Mouse (Mus musculus) cerebellum, adult 11 months (tissue): ENCODE measurements around the gene Tmprss4.

ENCODE experiments used
- DNase-seq: peaks from one replicate; pipeline ENCODE4 v3.0.0; 2022

Gene Tmprss4

DNA sequence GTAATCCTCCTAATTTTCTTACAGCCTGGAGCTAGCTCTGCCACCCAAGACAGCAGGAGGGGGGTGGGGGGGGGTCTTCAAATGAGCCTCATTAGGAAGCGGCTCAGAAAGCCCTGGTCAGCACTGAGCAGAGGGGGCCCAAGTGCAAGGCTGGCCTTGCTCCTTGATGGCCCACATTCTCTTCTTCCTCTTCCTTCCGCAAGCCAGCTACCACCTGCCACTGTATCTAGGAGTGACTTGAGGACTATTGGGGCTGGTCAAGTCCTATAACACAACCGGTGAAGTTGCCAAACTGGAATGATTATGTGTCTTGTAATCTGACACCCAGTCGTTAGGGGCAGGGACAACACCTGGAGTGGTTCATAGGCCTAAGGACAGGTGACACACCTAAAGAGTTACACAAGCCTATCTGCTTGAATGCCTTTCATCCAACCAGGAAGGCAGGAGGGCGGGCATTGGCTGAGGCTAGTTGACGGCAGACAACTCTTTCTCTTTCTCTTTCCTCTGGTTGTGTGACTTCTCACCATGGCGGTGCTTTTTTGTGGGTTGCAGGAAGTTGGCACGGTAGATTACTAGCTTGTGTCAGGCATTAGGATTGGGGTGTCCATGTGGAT lies at the start of gene Tmprss4:
Tmprss4 (minus strand) TSS at position 296 of the 614 bp plus-strand sequence.
- no peak for DNase-seq

- no peak for DNase-seq
Measured at GRCm38 (mm10) chr9:45252395-45252794, 48.5 kb upstream of the Tmprss4 start.

- DNase-seq = no peak
Measured at GRCm38 (mm10) chr9:45251990-45252389, 48.1 kb upstream of the Tmprss4 start.

- no peak for DNase-seq
Measured at GRCm38 (mm10) chr9:45251281-45251680, 47.4 kb upstream of the Tmprss4 start.

DNA sequence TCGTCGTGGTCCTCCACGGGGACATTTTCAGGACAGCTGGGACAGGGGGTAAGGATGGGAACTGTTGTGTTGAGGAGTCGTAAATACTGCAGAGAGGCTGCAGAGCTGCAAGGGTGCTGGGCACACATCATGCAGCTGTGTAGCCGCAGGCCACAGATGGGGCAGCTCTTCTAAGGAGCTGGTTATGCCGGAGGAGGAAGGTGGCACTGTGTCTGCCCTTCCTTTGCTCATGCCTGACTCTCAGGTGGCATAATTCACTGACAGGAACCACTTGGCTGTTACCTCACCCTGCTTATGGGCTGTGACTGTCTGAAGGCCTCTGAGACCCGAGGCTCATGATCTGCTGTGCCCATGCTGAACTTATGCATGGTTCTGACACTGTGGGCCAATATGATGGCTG lies 46.4 kb upstream of the Tmprss4 start:
- DNase-seq = no peak

DNA sequence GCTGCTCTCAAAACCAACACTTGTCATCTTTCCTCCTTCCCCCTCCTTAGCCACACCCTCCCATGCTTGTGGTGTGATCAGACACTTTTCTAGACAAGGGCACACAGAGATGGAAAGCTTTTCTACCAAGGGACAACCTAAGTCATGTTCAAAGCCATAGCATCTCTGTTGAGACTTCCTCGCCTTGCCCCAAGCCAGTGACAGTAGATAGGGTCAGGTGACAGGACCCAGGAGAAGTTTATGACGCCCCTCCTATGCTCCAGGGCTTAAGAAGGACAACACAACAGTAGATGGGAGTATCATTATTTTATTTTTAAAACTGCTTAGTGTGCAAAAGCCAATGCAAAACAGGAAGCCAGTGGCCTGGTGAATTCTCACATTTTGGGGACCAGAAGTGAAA lies 43.6 kb upstream of the Tmprss4 start:
- DNase-seq = no peak

DNA sequence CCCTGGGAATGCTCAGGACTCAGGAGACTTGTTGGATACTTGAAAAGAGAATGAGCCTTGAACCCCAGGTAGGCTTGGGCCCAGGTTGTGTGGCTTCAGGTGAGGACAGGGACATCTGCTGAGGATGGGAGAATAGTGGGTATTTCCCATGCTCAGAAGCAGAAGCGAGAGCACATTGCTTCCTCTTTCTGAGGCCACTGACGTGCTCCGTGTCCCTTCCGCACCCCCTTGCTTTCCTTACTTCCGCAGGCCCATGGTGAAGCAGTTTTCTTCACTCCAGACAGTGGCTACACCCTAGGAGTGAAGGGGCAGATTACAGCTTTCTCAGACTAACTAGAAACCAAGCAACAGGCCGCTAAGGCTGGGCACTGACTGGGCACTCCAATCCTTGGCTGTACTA lies 42.2 kb upstream of the Tmprss4 start:
- no peak for DNase-seq

DNA sequence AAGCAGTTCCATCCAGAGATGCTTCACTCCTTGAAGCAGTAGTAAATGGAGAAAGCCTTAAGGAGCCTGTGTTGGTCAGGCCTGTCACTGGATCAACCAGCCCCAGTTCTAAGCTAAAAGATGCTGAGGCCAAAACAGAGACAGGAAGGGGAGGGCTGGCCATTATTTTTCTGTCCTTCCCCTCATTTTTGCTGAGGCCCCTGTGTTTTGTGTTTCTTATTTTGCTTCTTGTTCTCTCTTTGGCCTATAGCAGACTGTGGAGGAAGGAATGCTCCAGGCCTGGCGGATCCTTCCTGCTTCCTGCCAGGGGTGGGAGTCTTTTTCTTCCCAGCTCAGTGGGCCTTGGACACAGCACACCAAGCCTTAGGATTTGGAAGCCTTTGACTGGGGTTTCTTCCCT lies 41.5 kb upstream of the Tmprss4 start:
- DNase-seq = no peak

DNA sequence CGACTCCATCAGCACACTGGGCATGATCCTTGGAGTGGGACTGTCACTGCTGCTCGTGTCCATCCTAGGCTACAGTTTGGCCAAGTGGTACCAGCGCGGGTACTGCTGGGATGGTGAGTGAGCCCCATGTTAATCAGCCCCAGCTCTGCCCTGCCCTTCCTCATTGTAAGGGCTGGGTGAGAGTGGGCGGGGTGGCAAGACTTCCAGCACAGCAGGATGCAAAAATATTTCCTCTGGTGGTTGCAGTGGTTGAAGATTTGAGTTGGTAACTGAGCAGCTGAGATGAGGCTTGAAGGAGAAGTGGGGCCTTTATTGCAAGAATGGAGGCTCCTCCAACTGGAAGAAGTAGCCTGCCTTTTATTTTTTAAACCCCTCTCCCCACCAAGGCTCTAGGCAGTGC lies 37.5 kb upstream of the Tmprss4 start:
- DNase-seq = no peak

DNA sequence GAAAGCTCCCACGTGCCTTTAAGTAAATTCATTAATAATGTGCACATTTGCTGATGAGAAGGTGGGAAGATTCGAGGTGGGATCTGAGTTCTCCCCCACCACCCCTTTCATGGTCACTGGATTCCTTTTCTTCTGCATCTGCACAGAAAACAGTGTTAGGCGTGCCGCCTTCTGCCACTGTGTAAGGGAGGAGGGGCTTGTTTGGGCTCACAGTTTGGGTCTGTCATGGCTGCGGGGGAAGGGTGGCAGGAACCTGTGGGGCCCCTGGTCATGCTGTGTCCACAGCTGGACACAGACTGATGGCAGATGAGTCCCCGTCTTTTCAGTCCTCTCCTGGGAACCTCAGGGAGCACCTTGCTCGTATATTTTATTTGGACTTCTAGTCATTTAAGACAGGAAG lies 32.9 kb upstream of the Tmprss4 start:
- no peak for DNase-seq

- no peak for DNase-seq
Measured at GRCm38 (mm10) chr9:45235668-45236227, 31.9 kb upstream of the Tmprss4 start.

DNA sequence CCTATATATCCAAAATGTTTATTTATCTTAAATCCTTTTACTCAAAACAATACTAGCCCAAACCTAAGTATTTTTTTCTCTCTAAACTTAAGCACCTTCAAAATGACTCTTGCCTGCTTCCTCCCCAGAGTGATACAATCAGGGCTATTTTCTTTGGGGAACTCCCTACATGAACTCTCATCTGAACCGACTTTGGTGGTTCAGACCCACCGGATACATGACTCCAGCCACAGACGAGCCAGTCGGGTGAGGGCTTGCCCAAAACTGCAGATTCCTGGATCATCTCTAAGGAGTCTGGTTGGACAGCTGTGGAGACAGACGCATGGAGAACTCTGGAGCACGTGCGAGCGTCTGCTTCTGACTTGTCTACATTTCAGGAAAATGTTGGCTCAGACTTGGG lies 25.5 kb upstream of the Tmprss4 start:
- no peak for DNase-seq

GRCm38 (mm10) chr9:45221567-45221966 lies 17.7 kb upstream of the Tmprss4 start:
- peak; percentile 88 for DNase-seq

GRCm38 (mm10) chr9:45219644-45220043 lies 15.8 kb upstream of the Tmprss4 start:
- DNase-seq = no peak

- DNase-seq = no peak
Measured at GRCm38 (mm10) chr9:45215526-45216179, 11.8 kb upstream of the Tmprss4 start.

DNA sequence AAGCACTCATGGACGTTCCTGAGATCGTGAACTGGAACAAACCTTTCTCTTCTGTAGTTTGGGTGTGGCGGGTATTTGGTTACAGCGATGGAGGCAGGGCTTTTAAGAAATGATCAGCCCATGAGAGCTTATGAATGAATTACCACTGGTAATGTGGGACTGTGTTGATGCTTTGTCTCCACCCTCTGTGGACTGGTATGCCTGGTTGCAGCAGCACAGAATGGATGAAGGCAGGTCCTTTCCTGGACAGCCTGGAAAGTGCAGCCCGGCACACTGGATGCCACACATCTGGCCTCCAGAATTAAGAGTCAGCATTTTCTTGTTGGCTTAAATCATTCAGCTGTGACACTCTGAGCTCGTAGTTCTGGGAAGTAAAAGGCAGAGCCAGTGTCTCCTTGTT lies 8.1 kb upstream of the Tmprss4 start:
- DNase-seq = no peak

DNA sequence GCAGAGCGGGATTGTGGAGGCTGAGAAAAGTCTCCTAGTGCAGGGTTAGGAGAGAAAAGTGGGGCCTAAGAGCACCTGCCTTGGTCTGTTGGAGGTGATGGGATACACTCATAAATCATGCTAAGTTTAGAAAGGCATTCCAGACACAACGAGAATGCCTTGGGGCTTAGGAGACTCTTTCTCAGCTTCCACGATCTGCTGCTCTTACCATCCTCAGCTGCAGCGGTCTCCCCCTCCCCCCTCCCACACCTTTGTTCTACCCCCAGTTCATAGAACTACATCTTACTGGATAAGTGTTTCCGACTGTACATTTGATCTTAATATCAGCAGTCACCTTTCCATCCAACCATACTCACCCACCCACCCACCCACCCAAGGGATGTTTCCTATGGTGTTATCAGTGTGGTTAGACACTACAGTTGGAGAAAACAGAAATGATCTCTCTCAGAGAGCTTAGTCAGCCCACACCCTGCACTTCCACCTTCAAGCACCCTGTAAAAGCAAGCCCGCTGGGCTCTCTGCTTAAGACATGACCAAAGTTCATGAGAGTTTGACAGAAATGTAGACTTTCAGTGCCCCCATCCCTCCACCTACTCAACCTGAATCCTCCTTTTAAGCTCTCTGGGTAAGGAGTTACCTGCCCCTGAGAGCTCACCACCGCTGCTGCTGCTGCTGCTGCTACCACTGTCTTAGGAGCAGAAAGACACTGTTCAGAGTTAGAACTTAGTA lies 3.3 kb upstream of the Tmprss4 start:
- no peak for DNase-seq

- no peak for DNase-seq
Measured at GRCm38 (mm10) chr9:45206121-45206520, 2.2 kb upstream of the Tmprss4 start.

DNA sequence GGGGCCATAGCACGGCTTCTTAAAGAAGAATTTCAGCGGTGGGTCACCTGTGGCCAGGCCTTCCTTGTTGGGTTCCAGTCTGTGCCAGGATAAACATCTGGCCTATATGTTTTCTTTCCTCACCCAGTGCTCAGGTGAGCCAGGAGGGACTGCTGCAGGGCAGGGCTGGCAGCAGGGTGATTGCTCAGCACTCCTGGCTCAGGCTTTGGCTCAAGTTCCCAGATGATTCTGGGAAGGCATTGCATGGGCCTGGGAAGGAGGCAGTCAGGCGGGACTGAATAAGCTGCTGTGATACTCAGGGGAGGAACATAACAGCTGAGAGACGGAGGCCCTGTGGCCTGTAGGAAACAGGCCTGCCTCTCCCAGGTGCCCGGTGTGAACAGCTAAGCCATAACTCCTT lies 1.3 kb upstream of the Tmprss4 start:
- DNase-seq = no peak

- no peak for DNase-seq
Measured at GRCm38 (mm10) chr9:45202021-45202798, 1.7 kb downstream of the Tmprss4 start.

GRCm38 (mm10) chr9:45201319-45201947 lies 2.5 kb downstream of the Tmprss4 start:
- DNase-seq = no peak

- DNase-seq = no peak
Measured at GRCm38 (mm10) chr9:45197549-45197948, 6.3 kb downstream of the Tmprss4 start.
